Mouse (Mus musculus) myocyte (in vitro differentiated cells): ENCODE data around the gene Gm28539. TPM values are rescaled to one million over a fixed set of nuclear protein-coding genes. Genes with fewer than 3 reads are reported as not detected.

Experiments used
- H3K27me3 ChIP-seq: one replicate; pipeline ENCODE4 v1.6.1; 2011; ENCODE audit not compliant: control insufficient read depth, insufficient read depth, insufficient read length
- H3K36me3 ChIP-seq: one replicate; pipeline ENCODE4 v1.6.1; 2011; ENCODE audit not compliant: control insufficient read depth, insufficient read depth
- H3K4me2 ChIP-seq: one replicate; pipeline ENCODE4 v1.6.1; 2011; ENCODE audit warnings: low read depth, control low read depth
- H3K4me3 ChIP-seq: one replicate; pipeline ENCODE4 v1.5.1; 2011; ENCODE audit warnings: mild to moderate bottlenecking, control low read depth, moderate library complexity
- H3K79me2 ChIP-seq: one replicate; pipeline ENCODE4 v1.6.1; 2011; ENCODE audit not compliant: control insufficient read depth, insufficient read depth
- H3ac ChIP-seq: one replicate; pipeline ENCODE4 v1.6.1; 2011; ENCODE audit not compliant: control insufficient read depth, insufficient read length
- CEBPB ChIP-seq: IDR thresholded peaks from 2 replicates; pipeline ENCODE4 v1.6.1; 2011; ENCODE audit warnings: mild to moderate bottlenecking, moderate library complexity; ENCODE audit not compliant: poor library complexity, insufficient read depth, severe bottlenecking
- E2F4 ChIP-seq: IDR thresholded peaks from one replicate; pipeline ENCODE4 v1.6.1; 2011; ENCODE audit warnings: mild to moderate bottlenecking, control low read depth, moderate library complexity; ENCODE audit not compliant: insufficient read depth
- MAX ChIP-seq: IDR thresholded peaks from one replicate; pipeline ENCODE4 v1.6.1; 2011; ENCODE audit warnings: low read depth, mild to moderate bottlenecking, control low read depth
- MYOD1 ChIP-seq, 3 experiments: IDR thresholded peaks; one replicate each; pipeline ENCODE4 v1.6.1; 2011; ENCODE audit warnings: control low read depth in 2 of 3, low read depth in 2 of 3, mild to moderate bottlenecking in 2 of 3, moderate library complexity in 1 of 3; ENCODE audit not compliant: insufficient read length in 2 of 3, control insufficient read depth in 1 of 3
- MYOG ChIP-seq, 3 experiments: IDR thresholded peaks; one replicate each; pipeline ENCODE4 v1.6.1; 2011; ENCODE audit warnings: control low read depth in 2 of 3, low read depth in 2 of 3, mild to moderate bottlenecking in 2 of 3; ENCODE audit not compliant: insufficient read length in 2 of 3, control insufficient read depth in 1 of 3, insufficient read depth in 1 of 3
- POLR2A ChIP-seq: IDR thresholded peaks from one replicate; pipeline ENCODE4 v1.6.1; 2011; ENCODE audit warnings: low read depth, mild to moderate bottlenecking, control low read depth, moderate library complexity; ENCODE audit not compliant: insufficient read length
- POLR2AphosphoS2 ChIP-seq: IDR thresholded peaks from one replicate; pipeline ENCODE4 v1.6.1; 2011; ENCODE audit warnings: low read depth, control low read depth; ENCODE audit not compliant: insufficient read length
- REST ChIP-seq: IDR thresholded peaks from one replicate; pipeline ENCODE4 v1.6.1; 2011; ENCODE audit warnings: mild to moderate bottlenecking, control low read depth, moderate library complexity; ENCODE audit not compliant: insufficient read depth, insufficient read length
- SRF ChIP-seq: IDR thresholded peaks from one replicate; pipeline ENCODE4 v1.6.1; 2011; ENCODE audit warnings: low read depth; ENCODE audit not compliant: control insufficient read depth, insufficient read length
- TCF12 ChIP-seq: IDR thresholded peaks from one replicate; pipeline ENCODE4 v1.6.1; 2011; ENCODE audit warnings: mild to moderate bottlenecking, control low read depth; ENCODE audit not compliant: poor library complexity, insufficient read depth, severe bottlenecking
- TCF3 ChIP-seq: IDR thresholded peaks from one replicate; pipeline ENCODE4 v1.6.1; 2011; ENCODE audit warnings: low read depth, control low read depth; ENCODE audit not compliant: insufficient read length
- USF1 ChIP-seq: IDR thresholded peaks from one replicate; pipeline ENCODE4 v1.6.1; 2011; ENCODE audit warnings: low read depth, mild to moderate bottlenecking, control low read depth, moderate library complexity
- polyA plus RNA-seq: library from polyadenylated mRNA; unstranded; fragments of >200 nt; fragmentation: generic; extraction: Trizol; gene quantifications from one replicate; pipeline ENCODE4 v1.2.1, GENCODE M21; 2012; ENCODE audit warnings: missing spikeins

Gene Gm28539
- polyA plus RNA-seq, 1 experiment = 0.49 TPM

DNA sequence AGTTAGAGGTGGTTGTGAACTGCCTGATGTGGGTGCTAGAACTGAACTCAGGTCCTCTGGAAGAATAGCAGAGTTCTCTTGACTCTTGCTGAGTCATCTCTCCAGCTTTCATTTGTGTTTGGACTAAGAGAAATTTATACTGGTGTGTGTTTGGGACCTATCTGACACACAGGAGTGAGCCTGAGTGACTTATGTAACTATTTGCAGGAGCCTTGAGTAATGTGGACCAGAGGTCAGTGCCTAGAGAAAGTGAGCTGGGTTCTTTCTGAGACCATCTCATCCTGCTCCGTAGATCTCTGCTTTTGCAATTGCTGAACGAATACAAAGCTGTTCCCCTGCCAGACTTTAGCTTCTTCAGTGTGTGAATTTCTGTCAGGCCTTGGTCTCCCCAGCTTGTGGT, 85.4 kb downstream of the Gm28539 start:
- Histone ChIP-seq H3K27me3 (no peaks in the 10 kb centered on the region), H3K4me3 (no peak overlapping the region), H3K36me3 (peaks cover 58% of the 10 kb centered on the region), H3ac (no peak overlapping the region), H3K79me2 (no peaks in the 10 kb centered on the region), H3K4me2 (no peak overlapping the region)
- TF ChIP-seq POLR2A = no peak
- no peak for TF ChIP-seq TCF3
- no peak for TF ChIP-seq MYOD1 (IDR thresholded peaks at IDR 0.05; ENCODE audit: control insufficient read depth in 1 of 3, insufficient read length in 2 of 3, low read depth in 2 of 3)
- no peak for TF ChIP-seq CEBPB
- no peak for TF ChIP-seq MYOG (IDR thresholded peaks at IDR 0.05; ENCODE audit: control insufficient read depth in 1 of 3, insufficient read depth in 1 of 3, insufficient read length in 2 of 3, low read depth in 2 of 3)
- no peak for TF ChIP-seq USF1
- TF ChIP-seq E2F4 = no peak
- TF ChIP-seq SRF = no peak
- TF ChIP-seq TCF12 = no peak
- TF ChIP-seq POLR2AphosphoS2 = no peak
- no peak for TF ChIP-seq REST
- no peak for TF ChIP-seq MAX

GRCm38 (mm10) chr16:18927963-18928362, 91.6 kb downstream of the Gm28539 start:
- H3K4me2 ChIP-seq = no peak overlapping the region
- no peaks in the 10 kb centered on the region for H3K27me3 ChIP-seq
- TF ChIP-seq CEBPB = no peak
- TF ChIP-seq TCF3 = no peak
- TF ChIP-seq REST = no peak
- TF ChIP-seq SRF = no peak
- TF ChIP-seq MYOG (IDR thresholded peaks at IDR 0.05; ENCODE audit: control insufficient read depth in 1 of 3, insufficient read depth in 1 of 3, insufficient read length in 2 of 3, low read depth in 2 of 3) = no peak
- TF ChIP-seq MAX = no peak
- H3ac ChIP-seq = no peak overlapping the region
- no peaks in the 10 kb centered on the region for H3K79me2 ChIP-seq
- H3K4me3 ChIP-seq = no peak overlapping the region
- peaks cover 29% of the 10 kb centered on the region for H3K36me3 ChIP-seq

DNA sequence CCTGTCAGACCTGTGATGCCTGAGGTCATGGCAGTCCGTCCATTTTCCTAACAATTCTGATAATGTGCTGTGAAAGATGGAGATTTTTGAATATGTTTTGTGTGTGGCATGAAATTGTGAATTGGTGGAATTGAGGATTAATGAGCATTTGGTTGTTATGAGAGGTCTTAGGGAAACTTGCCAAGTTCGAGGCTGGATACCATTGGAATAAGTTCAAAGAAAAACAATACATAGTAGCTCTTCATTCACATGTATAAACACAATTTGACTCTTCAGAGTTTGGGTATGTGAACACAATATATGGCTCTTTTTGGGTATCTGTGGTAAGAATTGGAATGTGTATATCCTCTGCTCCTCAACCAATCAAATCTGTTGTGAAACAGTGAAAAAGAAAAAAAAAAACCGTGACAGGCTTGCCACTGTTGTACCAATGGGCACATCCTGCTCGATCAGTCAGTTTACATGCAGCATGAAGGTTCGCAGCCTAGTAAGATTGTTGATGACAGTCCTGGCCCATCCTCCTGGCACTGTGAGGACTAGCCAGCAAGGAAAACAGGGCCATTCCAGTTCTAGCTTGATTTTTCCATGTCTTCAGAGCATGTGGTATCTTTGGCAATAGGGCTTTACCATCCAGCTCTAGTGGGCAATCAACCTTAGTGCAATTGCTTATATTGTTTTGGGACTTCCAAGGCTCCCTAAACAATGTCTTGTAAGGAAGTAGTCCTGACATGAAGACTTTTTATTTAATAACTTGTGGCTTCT, 102.1 kb downstream of the Gm28539 start:
- Histone ChIP-seq H3K27me3 (no peaks in the 10 kb centered on the region), H3K4me2 (no peak overlapping the region), H3K4me3 (no peak overlapping the region), H3K79me2 (no peaks in the 10 kb centered on the region), H3ac (no peak overlapping the region), H3K36me3 (peaks cover 38% of the 10 kb centered on the region)
- TF ChIP-seq MAX = no peak
- no peak for TF ChIP-seq MYOG (IDR thresholded peaks at IDR 0.05; ENCODE audit: control insufficient read depth in 1 of 3, insufficient read depth in 1 of 3, insufficient read length in 2 of 3, low read depth in 2 of 3)
- no peak for TF ChIP-seq TCF3
- no peak for TF ChIP-seq POLR2A
- no peak for TF ChIP-seq SRF
- TF ChIP-seq USF1 = no peak
- TF ChIP-seq MYOD1 (IDR thresholded peaks at IDR 0.05; ENCODE audit: control insufficient read depth in 1 of 3, insufficient read length in 2 of 3, low read depth in 2 of 3) = no peak
- no peak for TF ChIP-seq TCF12
- no peak for TF ChIP-seq POLR2AphosphoS2
- TF ChIP-seq CEBPB = no peak
- TF ChIP-seq REST = no peak
- no peak for TF ChIP-seq E2F4

- Histone ChIP-seq H3K4me2 (no peak overlapping the region), H3K4me3 (no peak overlapping the region), H3K36me3 (peaks cover 9% of the 10 kb centered on the region), H3K27me3 (no peaks in the 10 kb centered on the region), H3ac (no peak overlapping the region), H3K79me2 (no peaks in the 10 kb centered on the region)
- TF ChIP-seq TCF3 (no peak), USF1 (no peak), MYOD1 (IDR thresholded peaks at IDR 0.05; ENCODE audit: control insufficient read depth in 1 of 3, insufficient read length in 2 of 3, low read depth in 2 of 3) (no peak), E2F4 (no peak), CEBPB (no peak), MYOG (IDR thresholded peaks at IDR 0.05; ENCODE audit: control insufficient read depth in 1 of 3, insufficient read depth in 1 of 3, insufficient read length in 2 of 3, low read depth in 2 of 3) (no peak), POLR2A (no peak), MAX (no peak), TCF12 (no peak), SRF (no peak), POLR2AphosphoS2 (no peak), REST (no peak)
Measured at GRCm38 (mm10) chr16:18943906-18944305, 107.5 kb downstream of the Gm28539 start.

- TF ChIP-seq TCF3 (no peak), POLR2A (no peak), USF1 (no peak), TCF12 (no peak), SRF (no peak), MYOD1 (IDR thresholded peaks at IDR 0.05; ENCODE audit: control insufficient read depth in 1 of 3, insufficient read length in 2 of 3, low read depth in 2 of 3) (no peak), E2F4 (no peak), CEBPB (no peak), MYOG (IDR thresholded peaks at IDR 0.05; ENCODE audit: control insufficient read depth in 1 of 3, insufficient read depth in 1 of 3, insufficient read length in 2 of 3, low read depth in 2 of 3) (no peak), REST (no peak), MAX (no peak), POLR2AphosphoS2 (no peak)
- Histone ChIP-seq H3K4me2 (no peak overlapping the region), H3K79me2 (no peaks in the 10 kb centered on the region), H3K4me3 (no peak overlapping the region), H3K36me3 (peaks cover 30% of the 10 kb centered on the region), H3ac (no peak overlapping the region), H3K27me3 (no peaks in the 10 kb centered on the region)
Measured at GRCm38 (mm10) chr16:18948941-18949340, 112.6 kb downstream of the Gm28539 start.
